Mouse (Mus musculus) kidney, embryonic 14.5 days (tissue): ENCODE data around the gene Luzp1. TPM values are rescaled to one million over a fixed set of nuclear protein-coding genes. Genes with fewer than 3 reads are reported as not detected.

Experiments used
- ATAC-seq: fragments of 200-750 bp; cut with Nextera tagmentation; 2 replicates; pipeline ENCODE4 v1.8.0; 2017; ENCODE audit warnings: moderate number of reproducible peaks, mild to moderate bottlenecking, moderate TSS enrichment, moderate library complexity; ENCODE audit not compliant: low FRiP score, low TSS enrichment
- H3K27ac ChIP-seq: fragments of 300-500 bp; sonication (generic); 2 replicates; pipeline ENCODE4 v1.5.1; 2014; ENCODE audit warnings: low read depth, mild to moderate bottlenecking, low read length, moderate library complexity, mixed read lengths
- H3K27me3 ChIP-seq: fragments of 300-500 bp; sonication (generic); 2 replicates; pipeline ENCODE4 v1.6.1; 2014; ENCODE audit warnings: mild to moderate bottlenecking, low read length; ENCODE audit not compliant: control insufficient read depth, insufficient read depth
- H3K36me3 ChIP-seq: fragments of 300-500 bp; sonication (generic); 2 replicates; pipeline ENCODE4 v1.6.1; 2014; ENCODE audit warnings: low read length, mixed read lengths; ENCODE audit not compliant: control insufficient read depth, insufficient read depth
- H3K4me1 ChIP-seq: fragments of 300-500 bp; sonication (generic); 2 replicates; pipeline ENCODE4 v1.6.1; 2014; ENCODE audit warnings: low read length, mixed read lengths; ENCODE audit not compliant: control insufficient read depth, insufficient read depth
- H3K4me2 ChIP-seq: fragments of 300-500 bp; sonication (generic); replicated peaks from 2 replicates; pipeline ENCODE4 v1.6.1; 2014; ENCODE audit warnings: low read depth, mild to moderate bottlenecking, low read length
- H3K4me3 ChIP-seq: fragments of 300-500 bp; sonication (generic); 2 replicates; pipeline ENCODE4 v1.5.1; 2014; ENCODE audit warnings: mild to moderate bottlenecking, low read length
- H3K9ac ChIP-seq: fragments of 300-500 bp; sonication (generic); 2 replicates; pipeline ENCODE4 v1.6.1; 2014; ENCODE audit warnings: low read depth, mild to moderate bottlenecking, low read length, moderate library complexity
- H3K9me3 ChIP-seq: fragments of 300-500 bp; sonication (generic); 2 replicates; pipeline ENCODE4 v1.6.1; 2016; ENCODE audit warnings: low read length; ENCODE audit not compliant: control insufficient read depth
- WGBS: fragments of 180-500 bp; shearing (Covaris S2); extraction: QIAGEN DNeasy Blood & Tissue Kit; methylation state at CpG from one replicate; pipeline ENCODE4 v1.1.7; 2014; 5-methylcytosine and 5-hydroxymethylcytosine counted together
- polyA plus RNA-seq: library from polyadenylated mRNA; unstranded; fragments of >200 nt; fragmentation: Nextera tagmentation; extraction: Ambion mirVana; gene quantifications from 2 replicates; pipeline ENCODE4 v1.2.1, GENCODE M21; 2014

Gene Luzp1
- polyA plus RNA-seq, 1 experiment from 2014 or later, result 140 TPM

DNA sequence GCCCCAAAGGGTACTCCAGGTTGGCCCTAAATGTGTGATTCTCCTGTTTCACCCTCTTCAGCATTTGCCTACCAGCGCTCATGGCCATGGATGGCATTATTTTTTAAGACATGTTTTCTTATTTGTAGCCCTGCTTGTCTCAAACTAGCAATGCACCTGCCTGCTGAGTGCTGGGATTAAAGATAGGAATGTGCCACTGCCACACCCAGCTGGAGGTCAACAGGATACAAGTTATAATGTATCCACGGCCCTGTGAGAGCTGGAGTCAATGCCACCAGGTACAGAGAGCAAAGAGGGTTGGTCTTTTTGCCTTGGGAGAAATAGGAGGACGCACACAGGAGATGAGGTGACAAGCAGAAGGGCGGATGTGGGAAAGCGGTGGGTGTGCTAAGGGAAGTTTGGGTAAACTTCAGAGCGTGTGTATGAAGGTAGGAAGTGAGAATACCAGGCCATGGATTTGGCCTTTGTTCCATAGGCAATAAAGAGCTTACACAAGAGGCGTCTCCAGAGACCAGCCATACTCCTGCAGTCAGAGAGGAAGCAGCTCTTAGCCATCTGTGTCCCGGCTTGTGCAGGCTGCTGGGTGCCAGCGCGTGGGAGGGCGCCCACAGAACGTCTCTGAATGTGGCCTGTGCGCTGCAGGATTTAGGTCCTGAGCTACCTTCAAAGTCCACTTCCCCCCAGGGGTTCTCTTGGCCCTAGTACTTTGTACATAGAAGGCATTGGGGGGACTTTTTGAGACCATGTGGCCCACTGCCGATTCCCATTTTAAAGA, 821 bp upstream of the Luzp1 start:
- no peak for ATAC-seq
- Histone ChIP-seq H3K9ac (no peak overlapping the region), H3K27me3 (no peaks in the 10 kb centered on the region), H3K9me3 (no peaks in the 10 kb centered on the region), H3K4me2 (no peak overlapping the region), H3K27ac (no peak overlapping the region), H3K4me3 (no peak overlapping the region), H3K4me1 (peaks cover 20% of the 10 kb centered on the region), H3K36me3 (no peaks in the 10 kb centered on the region)
- 68% methylated on average over 14 of the region's 14 CpGs for WGBS

DNA sequence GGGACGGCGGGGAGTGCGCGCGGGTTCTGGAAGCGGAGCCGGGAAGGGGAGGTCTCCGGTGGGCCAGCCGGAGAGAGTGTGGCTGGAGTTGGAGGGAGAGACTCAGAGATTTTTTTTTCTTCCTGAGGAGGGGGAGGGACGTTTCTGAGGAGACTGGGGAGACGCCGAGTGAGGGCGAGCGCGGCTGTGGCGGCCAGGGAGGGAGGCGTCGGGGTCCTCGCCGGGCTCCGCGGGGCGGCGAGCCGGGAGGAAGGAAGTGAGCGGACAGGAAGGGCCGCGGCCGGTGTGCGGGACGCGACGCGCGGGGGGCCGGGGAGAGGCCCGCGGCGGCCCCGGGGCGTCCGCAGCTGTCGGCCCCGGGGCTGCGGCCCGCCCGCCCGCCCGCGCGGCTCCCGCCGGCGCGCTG, 383 bp downstream of the Luzp1 start:
- peak overlapping the region; percentile 86 for H3K9ac ChIP-seq
- no peaks in the 10 kb centered on the region for H3K9me3 ChIP-seq
- H3K27ac ChIP-seq, result peak overlapping the region; percentile 94
- H3K27me3 ChIP-seq, result no peaks in the 10 kb centered on the region
- WGBS, result under 1% methylated on average over 36 of the region's 55 CpGs
- H3K36me3 ChIP-seq, result no peaks in the 10 kb centered on the region
- H3K4me2 ChIP-seq, result peak overlapping the region; percentile 47
- ATAC-seq, result peak; percentile 87
- peaks cover 20% of the 10 kb centered on the region for H3K4me1 ChIP-seq
- H3K4me3 ChIP-seq, result peak overlapping the region; percentile 96

DNA sequence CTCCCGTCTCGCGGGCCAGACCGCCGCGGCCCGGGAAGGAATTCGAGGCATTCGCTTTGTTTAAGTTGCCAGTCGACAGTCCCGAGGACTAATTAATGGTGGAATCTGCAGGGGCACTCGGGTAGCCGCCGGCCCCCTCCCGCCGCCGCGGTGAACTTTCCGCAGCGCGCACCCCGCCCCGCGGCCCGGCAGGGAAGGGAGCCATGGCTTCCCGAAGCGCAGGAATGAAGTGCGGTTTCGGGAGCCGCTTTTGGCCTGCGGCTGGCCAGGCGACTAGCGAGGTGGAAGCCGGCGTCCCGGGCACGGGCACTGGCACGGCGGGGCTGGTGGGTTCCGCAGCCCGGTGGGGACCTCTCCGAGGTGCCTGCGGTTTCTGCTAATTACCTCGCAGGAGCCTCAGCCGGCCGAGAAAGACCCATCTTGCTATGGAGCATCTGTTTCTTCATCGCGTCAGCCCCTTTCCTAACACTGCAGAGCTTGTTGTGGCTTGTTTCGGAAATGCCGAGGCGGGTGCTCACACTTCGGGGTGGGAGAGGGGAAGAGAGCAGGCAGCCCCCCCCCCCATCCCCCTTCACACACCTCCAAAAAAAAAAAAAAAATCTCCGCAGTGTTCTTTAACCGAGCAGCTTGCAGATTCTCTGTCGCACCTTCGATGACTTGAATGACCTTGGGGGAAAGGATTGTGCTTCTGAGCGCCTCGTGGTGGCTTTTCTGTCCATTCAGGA, 948 bp downstream of the Luzp1 start:
- Histone ChIP-seq H3K4me1 (peaks cover 20% of the 10 kb centered on the region), H3K4me2 (peak overlapping the region; percentile 47), H3K36me3 (no peaks in the 10 kb centered on the region), H3K27ac (peak overlapping the region; percentile 94), H3K4me3 (peak overlapping the region; percentile 96), H3K9me3 (no peaks in the 10 kb centered on the region), H3K27me3 (no peaks in the 10 kb centered on the region), H3K9ac (peak overlapping the region; percentile 86)
- WGBS, result under 1% methylated on average over 45 of the region's 58 CpGs
- peak; percentile 13 for ATAC-seq

DNA sequence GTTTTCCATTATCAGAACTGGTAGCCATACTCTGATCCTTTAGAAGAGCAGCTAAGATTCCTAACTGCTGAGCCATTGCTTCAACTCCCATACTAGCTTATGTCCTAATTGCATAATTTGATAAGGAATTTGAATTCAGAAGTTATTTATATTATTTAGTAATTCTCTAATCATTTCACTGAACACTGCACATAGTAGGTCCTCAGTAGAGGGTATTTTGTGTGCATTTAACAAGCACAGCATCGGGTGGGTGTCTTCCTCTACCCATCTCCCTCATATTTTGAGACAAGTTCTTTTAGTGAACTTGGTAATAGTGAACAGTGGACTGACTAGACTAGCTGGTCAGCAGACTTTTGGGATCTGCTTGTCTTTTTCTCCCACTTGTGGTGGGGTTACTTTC, 7.1 kb downstream of the Luzp1 start:
- H3K27ac ChIP-seq, result no peak overlapping the region
- no peak overlapping the region for H3K4me3 ChIP-seq
- H3K27me3 ChIP-seq, result no peaks in the 10 kb centered on the region
- no peak overlapping the region for H3K4me2 ChIP-seq
- no peaks in the 10 kb centered on the region for H3K36me3 ChIP-seq
- H3K4me1 ChIP-seq, result peaks cover 7% of the 10 kb centered on the region; the same call in 1 of the 2 replicates
- 94% methylated on average over 1 of the region's 1 CpGs for WGBS
- no peak for ATAC-seq
- no peaks in the 10 kb centered on the region for H3K9me3 ChIP-seq
- no peak overlapping the region for H3K9ac ChIP-seq

DNA sequence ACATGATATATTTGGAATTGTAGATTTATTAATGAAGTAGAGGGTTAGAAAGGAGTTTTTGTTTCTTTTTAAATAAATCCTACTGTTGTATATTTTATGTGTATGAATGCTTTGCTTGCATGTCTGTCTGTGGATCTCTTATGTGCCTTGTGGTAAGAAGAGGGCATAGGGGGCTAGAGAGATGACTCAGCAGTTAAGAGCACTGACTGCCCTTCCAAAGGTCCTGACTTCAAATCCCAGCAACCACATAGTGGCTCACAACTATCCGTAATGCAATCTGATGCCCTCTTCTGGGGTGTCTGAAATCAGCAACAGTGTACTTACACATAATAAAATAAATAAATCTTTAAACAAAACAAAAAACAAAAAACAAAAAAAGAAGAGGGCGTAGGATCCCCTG, 17.0 kb downstream of the Luzp1 start:
- H3K9ac ChIP-seq, result no peak overlapping the region
- no peaks in the 10 kb centered on the region for H3K9me3 ChIP-seq
- WGBS, result 89% methylated on average over 2 of the region's 2 CpGs
- no peaks in the 10 kb centered on the region for H3K27me3 ChIP-seq
- H3K27ac ChIP-seq, result no peak overlapping the region
- H3K36me3 ChIP-seq, result no peaks in the 10 kb centered on the region
- no peaks in the 10 kb centered on the region for H3K4me1 ChIP-seq
- no peak for ATAC-seq
- no peak overlapping the region for H3K4me3 ChIP-seq
- H3K4me2 ChIP-seq, result no peak overlapping the region

DNA sequence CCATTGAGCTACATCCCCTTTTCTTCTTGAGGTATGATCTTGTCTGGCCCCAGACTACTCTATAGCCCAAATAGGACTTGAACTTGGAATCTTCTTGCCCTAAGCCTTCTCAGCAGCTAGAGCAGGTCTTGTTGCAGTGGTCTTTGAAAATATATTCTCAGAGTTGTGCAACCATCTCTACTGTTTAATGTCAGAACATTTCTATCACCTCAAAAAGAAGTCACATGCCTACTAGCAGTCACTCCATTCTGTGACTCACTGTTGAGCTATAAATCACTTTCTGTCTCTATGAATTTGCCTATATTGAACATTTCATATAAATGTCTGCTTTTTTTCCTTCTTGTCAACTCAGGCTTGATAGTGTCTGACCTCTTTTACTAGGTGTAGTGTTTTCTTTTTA, 26.4 kb downstream of the Luzp1 start:
- Histone ChIP-seq H3K27ac (no peak overlapping the region), H3K4me3 (no peak overlapping the region), H3K4me1 (no peaks in the 10 kb centered on the region), H3K27me3 (no peaks in the 10 kb centered on the region), H3K9ac (no peak overlapping the region), H3K4me2 (no peak overlapping the region), H3K9me3 (no peaks in the 10 kb centered on the region), H3K36me3 (no peaks in the 10 kb centered on the region)
- no peak for ATAC-seq

DNA sequence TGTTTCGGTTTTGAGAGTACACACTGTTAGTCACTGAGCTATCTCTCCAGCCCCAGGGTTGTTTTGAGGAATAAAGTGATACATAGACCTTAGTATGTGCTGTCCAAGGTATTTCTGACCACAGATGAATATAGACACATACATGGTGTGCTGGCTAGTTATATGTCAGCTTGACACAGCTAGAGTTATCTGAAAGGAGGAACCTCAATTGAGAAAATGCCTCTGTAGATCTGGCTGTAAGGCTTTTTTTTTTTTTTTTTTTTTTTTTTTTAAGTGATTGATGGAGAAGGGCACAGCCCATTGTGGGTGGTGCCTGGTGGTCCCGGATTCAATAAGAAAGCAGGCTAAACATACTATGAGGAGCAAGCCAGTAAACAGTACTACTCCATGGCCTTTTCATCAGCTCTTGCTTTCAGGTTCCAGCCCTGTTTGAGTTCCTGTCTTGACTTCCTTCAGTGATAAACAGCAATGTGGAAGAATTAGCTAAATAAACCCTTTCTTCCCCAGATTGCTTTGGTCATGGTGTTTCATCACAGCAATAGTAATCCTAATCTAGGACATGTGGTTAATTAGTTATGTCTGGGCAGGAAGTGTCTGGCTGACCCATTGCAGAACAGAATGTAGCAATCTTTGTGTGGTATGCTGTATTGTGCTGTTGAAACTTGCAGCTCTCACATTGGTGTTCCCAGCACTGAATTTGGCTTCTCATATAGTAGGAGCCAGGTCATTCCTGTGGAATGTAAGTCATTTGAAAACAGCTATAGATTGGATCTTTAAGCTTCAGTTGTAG, 36.1 kb downstream of the Luzp1 start:
- Histone ChIP-seq H3K4me3 (no peak overlapping the region), H3K9me3 (no peaks in the 10 kb centered on the region), H3K9ac (no peak overlapping the region), H3K27me3 (no peaks in the 10 kb centered on the region), H3K4me2 (no peak overlapping the region), H3K4me1 (no peaks in the 10 kb centered on the region), H3K27ac (no peak overlapping the region), H3K36me3 (no peaks in the 10 kb centered on the region)
- 64% methylated on average over 2 of the region's 2 CpGs for WGBS
- no peak for ATAC-seq

DNA sequence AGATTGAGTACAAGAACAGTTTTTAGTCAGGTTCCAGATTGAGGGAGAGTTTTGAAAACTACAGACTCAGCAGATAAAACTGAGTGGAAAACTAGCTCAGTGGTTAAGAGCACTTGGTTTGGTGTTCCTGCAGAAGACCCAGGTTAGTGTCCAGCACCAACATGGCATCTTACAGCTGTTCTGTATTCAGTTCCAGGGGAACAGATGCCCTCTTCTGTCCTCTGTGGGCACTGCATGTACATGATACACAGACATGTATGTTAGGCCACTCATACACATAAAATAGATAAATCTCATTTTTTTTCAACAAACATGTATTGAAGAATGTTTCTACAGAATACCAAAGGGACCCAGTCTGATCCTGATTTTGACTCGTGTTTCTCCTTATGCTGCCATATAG, 40.3 kb downstream of the Luzp1 start:
- no peak overlapping the region for H3K9ac ChIP-seq
- ATAC-seq, result no peak
- H3K27ac ChIP-seq, result no peak overlapping the region
- WGBS, result 72% methylated on average over 1 of the region's 1 CpGs
- H3K4me1 ChIP-seq, result peaks cover 17% of the 10 kb centered on the region; the same call in 1 of the 2 replicates
- H3K4me3 ChIP-seq, result no peak overlapping the region
- H3K9me3 ChIP-seq, result no peaks in the 10 kb centered on the region
- no peaks in the 10 kb centered on the region for H3K27me3 ChIP-seq
- no peaks in the 10 kb centered on the region for H3K36me3 ChIP-seq
- H3K4me2 ChIP-seq, result no peak overlapping the region
